Mouse (Mus musculus): ENCODE data around the gene Pcnx4.
A peak's percentile ranks its signal among the peaks of the same experiment; 100 is the strongest.
"Not testable (repeated sequence)": the region's sequence is repeated elsewhere in the genome, so short reads cannot be mapped to it uniquely, and the experiment has no call there.

The Pcnx4 gene

DNA sequence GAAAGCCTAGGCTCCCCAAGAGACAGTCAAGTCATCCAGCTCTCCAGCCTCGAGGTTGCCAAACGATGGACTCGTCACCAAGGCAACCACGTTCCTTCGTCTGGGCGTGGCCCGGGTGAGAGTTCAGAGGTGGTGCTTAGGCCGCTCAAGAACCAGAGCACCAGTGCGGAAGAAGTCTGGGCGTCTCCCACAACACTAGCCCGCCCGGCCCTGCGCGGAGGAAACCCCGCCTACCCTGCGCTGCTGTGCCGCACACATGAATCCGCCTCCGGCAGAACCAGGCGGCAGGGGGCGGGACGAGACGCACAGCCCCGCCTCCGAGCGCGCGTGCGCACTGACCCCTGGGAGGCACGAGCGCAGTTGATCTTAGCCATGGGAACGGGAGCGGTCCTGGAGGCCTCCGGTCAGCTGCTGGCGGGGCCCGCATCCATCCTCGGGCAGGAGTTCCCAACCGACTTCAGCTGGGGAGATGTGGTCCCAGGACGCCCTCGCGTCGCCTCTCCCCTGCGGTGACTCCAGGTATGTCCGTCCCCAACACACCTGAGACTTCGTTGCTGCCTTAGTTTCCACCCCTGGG lies at the start of gene Pcnx4:
Gene Pcnx4, plus strand, starts transcription at position 363 of the 577 bp plus-strand sequence.
- peak; percentile 98 for DNase-seq

GRCm38 (mm10) chr12:72487498-72487897 lies 48.7 kb upstream of the Pcnx4 start:
- DNase-seq = no peak

GRCm38 (mm10) chr12:72489995-72490394 lies 46.2 kb upstream of the Pcnx4 start:
- DNase-seq = peak; percentile 61

GRCm38 (mm10) chr12:72491063-72491719 lies 45.0 kb upstream of the Pcnx4 start:
- peak; percentile 5 for DNase-seq

GRCm38 (mm10) chr12:72496866-72497600 lies 39.1 kb upstream of the Pcnx4 start:
- DNase-seq = no peak

DNA sequence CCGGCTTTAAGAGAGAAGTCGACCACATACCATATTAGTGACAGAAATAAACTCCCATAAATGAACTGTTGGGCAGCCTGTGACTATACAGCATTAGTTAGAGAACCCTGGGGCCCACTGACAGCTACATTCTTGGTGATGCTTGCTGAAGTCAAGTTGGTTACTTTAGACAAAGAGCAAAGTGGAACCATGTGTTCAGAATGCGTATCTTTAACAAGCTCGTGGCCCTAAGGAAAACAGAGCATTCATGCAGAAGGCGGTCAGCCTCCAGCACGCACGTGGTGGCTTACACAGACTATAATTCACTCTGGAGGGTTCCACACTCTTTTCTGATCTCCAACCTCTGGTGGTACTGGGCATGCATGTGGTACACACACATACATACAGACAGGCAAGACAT lies 26.6 kb upstream of the Pcnx4 start:
- DNase-seq = no peak

DNA sequence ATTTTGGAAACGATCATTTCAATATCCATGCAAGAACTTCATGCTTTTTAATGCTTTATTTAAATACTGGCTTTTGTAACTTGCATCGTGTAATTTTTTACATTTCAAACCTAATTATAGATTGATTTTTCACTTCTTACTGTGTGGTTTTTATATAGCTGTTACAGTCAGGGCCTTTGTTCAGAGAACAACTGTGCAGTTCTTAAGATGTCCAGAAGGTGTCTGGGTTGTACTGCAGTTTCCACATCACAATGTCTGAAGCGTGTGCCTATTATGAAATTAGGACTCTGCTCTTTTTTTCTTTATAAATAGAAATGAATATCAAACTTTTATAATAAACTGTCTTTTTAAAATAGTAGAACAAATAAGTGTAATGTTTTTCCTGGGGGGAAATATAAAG lies 20.7 kb upstream of the Pcnx4 start:
- peak; percentile 58 for DNase-seq

GRCm38 (mm10) chr12:72518114-72518728 lies 18.0 kb upstream of the Pcnx4 start:
- no peak for DNase-seq

DNA sequence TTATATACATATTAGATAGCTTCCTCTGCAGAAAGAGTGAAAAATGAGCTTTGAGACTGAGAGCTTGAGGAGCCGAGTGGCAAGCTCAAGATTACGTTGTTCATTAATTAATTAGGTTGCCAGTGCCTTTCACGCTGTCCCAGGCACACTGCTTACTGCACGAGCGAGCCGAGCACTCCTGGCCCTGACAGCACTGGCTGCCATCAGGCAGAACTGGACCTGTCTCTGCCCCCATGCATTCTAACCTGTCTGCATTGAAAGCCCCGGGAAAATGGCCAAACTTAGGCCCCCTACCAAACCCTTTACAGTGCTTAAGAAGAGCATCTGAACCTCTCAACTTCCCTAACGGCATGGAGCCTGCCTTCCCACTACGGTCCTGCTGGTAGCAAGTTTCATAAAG lies 16.8 kb upstream of the Pcnx4 start:
- DNase-seq = no peak

GRCm38 (mm10) chr12:72519855-72520254 lies 16.3 kb upstream of the Pcnx4 start:
- DNase-seq = no peak

GRCm38 (mm10) chr12:72520645-72521044 lies 15.5 kb upstream of the Pcnx4 start:
- DNase-seq = peak; percentile 38

- no peak for DNase-seq
Observed at GRCm38 (mm10) chr12:72525588-72525987, 10.6 kb upstream of the Pcnx4 start.

- DNase-seq = no peak
Observed at GRCm38 (mm10) chr12:72532303-72532702, 3.9 kb upstream of the Pcnx4 start.

DNA sequence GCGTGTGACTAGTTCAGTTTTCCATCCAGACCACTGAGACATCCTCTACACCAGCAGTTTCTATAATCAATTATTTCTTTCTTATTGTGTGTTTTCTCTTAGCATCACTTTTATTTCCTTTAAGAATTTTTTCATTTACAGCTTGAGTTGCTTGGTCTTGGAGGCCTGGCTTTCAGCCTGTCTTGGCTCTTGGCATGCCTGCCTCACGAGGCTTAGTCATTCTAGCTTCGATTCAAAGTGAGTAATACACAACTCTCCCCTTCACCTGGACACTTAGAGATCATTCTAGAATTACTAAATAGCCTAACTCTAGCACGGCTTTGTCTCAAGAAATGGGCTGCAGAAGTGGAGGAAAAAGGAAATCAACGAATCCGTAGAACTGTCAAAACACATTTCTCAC lies 2.2 kb upstream of the Pcnx4 start:
- DNase-seq = no peak

DNA sequence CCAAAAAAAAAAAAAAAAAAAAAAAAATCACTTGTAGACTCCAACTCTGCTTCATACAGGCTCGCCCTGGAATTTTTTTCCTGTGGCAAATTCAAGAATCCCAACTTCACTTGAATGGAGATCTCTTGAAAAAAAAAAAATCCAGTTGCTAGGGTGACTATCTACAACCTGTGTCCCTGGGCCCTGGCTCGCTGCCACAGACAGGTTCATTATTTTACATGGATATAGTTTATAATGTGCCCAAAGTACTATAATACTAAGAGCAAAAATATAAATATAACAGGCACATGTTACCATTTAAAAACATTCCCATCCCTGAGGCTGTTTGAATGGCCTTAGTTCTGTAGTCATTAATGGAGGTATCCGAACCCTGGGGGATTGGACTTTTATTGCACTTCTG lies 584 bp upstream of the Pcnx4 start:
- no peak for DNase-seq

DNA sequence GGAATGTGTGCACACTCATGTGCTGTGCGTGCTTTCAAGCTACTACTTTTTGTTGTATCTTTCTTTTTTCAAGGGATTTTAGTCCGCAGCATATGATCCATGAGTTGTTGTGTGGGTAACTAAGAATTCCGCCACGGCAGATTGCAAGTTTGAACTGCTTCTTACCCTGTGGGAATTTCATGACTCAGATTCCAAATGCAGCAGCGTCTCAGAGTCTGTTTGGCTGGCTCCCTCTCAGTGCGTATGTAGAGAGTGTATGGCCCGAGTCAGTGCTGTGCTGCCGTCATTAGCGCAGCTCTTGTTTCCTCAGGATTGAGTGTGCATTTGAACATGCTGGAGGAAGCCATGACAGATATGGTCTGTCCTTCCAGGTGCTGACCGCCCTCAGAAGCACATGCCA lies 2.4 kb downstream of the Pcnx4 start:
- no peak for DNase-seq

DNA sequence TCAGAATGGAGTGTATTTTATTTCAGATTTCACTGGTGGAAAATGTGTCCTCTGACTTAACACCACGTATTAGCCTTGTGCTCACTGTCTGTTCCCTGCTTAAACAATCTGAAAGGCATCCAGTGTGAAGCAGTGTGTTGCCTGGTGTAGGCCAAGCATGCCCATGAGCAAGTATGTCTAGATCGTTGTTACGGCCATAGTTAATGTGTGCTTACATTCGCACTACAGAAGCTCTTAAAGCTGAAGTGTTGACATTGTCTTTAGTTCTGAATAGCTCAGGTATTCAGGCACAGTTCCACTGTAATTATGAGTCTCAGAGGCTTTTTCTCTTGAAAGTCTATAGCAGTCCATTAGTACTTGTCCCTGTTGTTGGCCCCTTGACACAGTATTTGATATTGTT lies 18.2 kb downstream of the Pcnx4 start:
- peak; percentile 65 for DNase-seq

DNA sequence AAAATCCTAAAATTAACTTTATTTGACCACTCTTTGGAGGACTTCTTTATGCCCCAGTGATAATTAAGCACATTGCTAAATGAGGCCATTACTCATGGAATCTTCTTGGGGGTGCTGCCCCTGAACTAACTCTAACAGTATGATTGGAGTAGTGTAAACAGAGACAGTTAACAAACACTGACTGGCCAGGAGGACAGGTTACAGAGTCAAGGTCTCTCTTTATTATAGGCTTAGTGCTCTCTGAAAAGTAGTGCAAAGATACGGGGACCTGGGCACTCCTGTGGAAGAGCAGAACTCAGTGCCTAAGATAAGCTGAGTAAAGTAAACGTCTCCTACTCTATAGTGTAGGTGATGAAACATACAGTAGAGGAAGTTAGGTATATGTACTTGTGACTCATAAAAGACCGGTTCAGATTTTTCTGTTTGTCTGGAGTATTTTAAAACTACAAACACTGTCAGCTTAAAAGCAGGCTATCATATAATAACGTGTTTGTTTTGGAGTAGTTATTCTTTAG lies 28.2 kb downstream of the Pcnx4 start:
- no peak for DNase-seq

DNA sequence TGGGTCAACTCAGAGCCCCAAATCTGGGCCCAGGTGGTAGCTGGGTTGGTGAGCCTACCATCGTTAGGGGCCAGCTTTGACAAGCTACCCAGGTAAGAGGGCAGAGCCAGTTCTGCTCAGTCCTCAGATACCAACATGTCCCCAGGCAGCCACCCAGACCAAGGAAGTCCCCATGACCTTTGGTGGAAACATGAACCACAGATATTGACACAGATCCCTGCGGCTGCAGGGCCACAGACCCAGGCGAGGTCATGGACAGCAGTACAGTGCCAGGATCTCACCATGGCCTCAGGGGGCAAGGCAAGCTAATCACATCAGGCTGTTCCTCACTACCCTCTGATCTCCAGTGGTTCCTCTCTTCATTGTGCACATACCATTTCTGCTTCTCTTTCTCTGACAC lies 45.8 kb downstream of the Pcnx4 start:
- no peak for DNase-seq

- DNase-seq = no peak
Observed at GRCm38 (mm10) chr12:72583099-72583498, 46.9 kb downstream of the Pcnx4 start.

DNA sequence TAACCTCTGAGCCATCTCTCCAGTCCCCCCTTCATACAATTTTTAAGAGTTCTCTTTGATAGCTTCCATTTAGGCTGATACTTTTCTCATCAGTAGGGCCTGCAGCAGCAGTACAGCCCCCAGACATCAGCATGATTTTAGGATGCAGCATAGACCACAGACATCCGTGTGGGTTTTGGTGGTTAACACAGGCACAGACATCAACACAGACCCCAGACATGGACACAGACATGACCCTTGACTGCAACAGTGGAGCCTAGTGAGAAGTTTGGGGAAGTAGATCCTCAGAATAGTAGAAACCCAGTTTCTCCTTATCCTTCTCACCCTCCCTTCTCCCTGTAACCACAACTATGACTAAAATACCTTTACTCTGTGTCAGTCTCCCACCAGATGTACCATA lies 49.2 kb downstream of the Pcnx4 start:
- DNase-seq = no peak

DNA sequence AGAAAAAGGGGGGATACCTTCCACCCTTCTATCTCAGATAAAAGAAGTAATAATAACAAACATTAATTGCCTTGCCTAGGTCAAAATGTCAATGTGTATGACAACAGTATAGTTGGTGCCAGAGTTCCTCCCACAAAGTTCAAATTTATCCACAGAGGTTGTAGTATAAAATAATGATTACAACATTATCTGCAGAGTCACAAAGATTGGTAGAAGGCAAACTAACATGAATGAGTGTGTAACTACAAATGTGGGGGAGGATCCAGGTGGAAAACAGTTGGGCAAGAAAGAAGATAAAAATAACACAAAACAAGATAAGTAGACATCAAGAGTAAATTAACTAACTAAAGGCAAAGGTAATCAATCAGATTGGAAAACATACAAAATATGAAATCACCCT lies 56.8 kb downstream of the Pcnx4 start:
- no peak for DNase-seq

- DNase-seq = peak; percentile 15
Observed at GRCm38 (mm10) chr12:72594001-72594400, 57.8 kb downstream of the Pcnx4 start.

GRCm38 (mm10) chr12:72598731-72599130 lies 62.5 kb downstream of the Pcnx4 start:
- not testable (repeated sequence) for DNase-seq
